Mouse (Mus musculus) G1E-ER4 (cell line): ENCODE measurements around the gene Ahnak. TPM values are rescaled to one million over a fixed set of nuclear protein-coding genes. Genes with fewer than 3 reads are reported as not detected.

Experiments
- GATA1 ChIP-seq: IDR thresholded peaks from one replicate; pipeline ENCODE4 v1.8.0; 2012; ENCODE audit warnings: low read length, inconsistent platforms
- polyA plus RNA-seq: library from polyadenylated mRNA; stranded (reverse); fragments of >175 nt; gene quantifications from 2 replicates; pipeline ENCODE4 v1.2.3, GENCODE M21; 2012

The Ahnak gene
- polyA plus RNA-seq, 1 experiment = 1.3 TPM

DNA sequence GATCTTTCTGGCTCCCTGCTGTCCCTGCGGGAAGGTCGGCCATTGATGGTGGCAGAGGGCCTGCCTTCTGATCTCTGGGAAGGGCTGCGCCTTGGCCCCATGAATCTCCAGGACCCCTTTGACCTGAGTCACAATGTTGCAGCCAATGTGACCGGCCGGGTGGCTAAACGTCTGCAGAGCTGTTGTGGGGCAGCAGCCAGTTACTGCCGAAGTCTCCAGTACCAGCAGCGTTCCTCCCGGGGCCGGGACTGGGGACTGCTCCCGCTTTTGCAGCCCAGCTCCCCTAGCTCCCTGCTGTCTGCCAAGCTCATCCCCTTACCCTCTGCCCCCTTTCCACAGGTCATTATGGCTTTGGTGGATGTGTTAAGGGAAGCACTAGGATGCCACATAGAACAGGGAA lies 24.0 kb upstream of the Ahnak start:
- no peak for TF ChIP-seq GATA1

GRCm38 (mm10) chr19:8965771-8966170 lies 23.3 kb upstream of the Ahnak start:
- TF ChIP-seq GATA1 = no peak

DNA sequence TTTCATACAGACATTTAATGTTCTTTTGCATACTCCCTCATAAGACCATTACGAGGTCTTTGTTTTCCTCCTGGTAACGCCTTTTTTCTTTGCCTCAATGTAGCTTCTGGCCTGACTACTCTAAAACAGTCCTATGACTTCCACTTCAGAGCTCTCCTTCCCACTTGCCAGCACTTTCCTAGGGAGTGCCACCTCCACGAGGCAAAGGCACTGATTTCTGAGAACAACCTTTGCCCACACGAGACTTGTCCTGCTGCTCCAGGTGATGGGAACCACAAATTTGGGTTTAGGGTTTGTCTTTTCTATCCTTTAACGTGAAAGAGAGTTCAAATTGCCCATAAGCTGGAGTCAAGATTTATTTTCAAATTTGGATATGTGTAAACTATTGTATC lies 22.9 kb upstream of the Ahnak start:
- no peak for TF ChIP-seq GATA1

- no peak for TF ChIP-seq GATA1
These were observed 22.3 kb upstream of the Ahnak start, which contains the start of gene Eef1g for GRCm38 (mm10) chr19:8966590-8967372. TSS of gene Eef1g (plus strand) at chr19:8967041.

GRCm38 (mm10) chr19:8967373-8967743 lies 21.7 kb upstream of the Ahnak start:
- no peak for TF ChIP-seq GATA1

DNA sequence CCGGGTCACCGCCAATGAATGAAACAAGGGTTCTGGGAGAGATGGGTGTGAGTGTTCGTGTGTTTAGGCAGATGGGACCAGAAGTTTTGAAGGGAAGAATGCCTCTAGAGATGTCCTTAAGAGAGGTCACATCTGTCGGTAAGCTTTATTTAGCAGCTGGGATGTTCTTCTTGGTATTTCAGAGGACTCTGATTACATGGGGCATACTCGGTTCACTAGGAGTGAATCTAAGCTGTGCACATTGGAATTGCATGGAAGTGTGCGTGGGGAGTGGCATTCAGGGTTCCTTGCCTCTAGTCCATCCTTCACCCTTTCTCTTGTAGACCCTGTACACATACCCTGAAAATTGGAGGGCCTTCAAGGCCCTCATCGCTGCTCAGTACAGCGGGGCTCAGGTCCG lies 21.2 kb upstream of the Ahnak start:
- TF ChIP-seq GATA1 = no peak

DNA sequence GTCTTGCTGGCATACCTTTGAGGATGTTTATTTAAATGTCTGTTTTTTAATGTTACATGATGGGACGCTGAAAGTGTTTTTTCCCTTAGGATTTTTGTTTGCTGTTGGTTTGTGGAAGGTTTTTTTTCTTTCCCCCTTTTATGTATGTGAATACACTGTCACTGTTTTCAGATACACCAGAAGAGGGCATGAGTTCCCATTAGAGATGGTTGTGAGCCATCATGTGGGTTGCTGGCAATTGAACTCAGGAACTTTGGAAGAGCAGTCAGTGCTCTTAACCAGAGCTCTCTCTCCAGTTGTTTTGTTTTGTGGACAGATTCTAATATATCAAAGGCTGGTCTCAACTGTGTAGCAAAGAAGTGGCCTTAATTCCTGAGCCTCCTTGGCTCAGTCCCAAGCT lies 14.4 kb upstream of the Ahnak start:
- TF ChIP-seq GATA1 = no peak

GRCm38 (mm10) chr19:8975491-8975890 lies 13.6 kb upstream of the Ahnak start:
- TF ChIP-seq GATA1 = no peak

DNA sequence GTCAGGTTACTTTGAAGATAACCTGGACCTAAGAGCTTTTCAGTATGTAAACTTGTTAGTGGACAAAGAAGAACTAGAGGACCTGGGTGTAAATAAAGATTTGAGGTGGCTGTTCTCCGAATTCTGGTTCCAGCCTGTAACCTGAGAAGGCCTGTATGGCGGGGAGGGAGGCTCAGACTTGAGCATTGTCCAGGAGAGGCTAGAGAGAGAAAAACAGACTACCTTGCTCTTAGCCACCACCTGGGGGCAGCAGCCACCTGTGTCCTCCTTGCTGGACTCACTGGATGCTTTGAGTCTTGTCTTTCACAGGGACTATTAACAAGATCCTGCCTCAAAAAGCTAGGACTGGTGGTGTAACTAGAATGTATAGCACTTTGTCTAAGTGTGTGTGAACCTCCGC lies 12.5 kb upstream of the Ahnak start:
- no peak for TF ChIP-seq GATA1

- no peak for TF ChIP-seq GATA1
These were observed 8.3 kb upstream of the Ahnak start for GRCm38 (mm10) chr19:8980771-8981170.

- TF ChIP-seq GATA1 = no peak
These were observed 7.5 kb upstream of the Ahnak start for GRCm38 (mm10) chr19:8981450-8982168.

DNA sequence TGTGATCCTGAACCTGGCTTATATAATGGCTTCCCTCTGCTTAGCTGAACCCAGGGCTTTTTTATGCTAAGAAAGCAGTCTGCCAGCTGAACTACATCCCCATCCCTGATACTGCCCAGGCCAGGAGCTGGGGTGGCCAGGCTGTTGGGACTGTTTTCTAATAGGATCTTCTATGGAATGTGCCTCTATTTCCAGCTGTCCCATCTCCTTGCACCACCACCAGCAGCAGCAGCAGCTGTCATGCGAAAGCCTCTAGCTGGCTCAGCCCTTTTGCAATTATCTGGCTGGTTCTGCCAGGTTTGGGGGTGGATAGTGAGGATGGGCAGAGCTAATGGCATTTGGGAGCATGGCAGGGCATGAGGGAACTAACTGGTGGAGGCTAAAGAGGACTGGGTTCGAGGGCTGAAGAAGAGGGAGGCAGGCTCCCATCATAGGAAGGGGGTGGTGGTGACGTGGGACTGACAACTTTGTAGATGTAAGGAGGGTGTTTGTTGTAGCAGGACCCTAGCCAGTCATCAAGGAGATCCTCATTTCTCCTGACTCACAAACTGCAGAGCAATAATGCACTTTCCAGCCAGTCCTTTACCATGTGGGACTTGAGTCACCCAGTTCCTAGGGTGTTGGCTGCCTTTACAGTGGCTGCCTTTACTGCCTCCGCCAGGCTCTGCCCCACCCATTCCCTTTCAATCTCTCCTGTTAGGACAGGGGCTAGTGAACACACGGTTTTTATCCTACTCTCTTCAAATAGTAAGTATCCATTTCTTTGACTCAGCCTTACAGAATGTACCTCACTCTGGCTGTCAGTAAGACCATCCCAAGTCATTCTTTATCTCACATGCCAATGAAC lies 6.6 kb upstream of the Ahnak start:
- TF ChIP-seq GATA1 = no peak

GRCm38 (mm10) chr19:8983150-8983650 lies 5.9 kb upstream of the Ahnak start:
- no peak for TF ChIP-seq GATA1

DNA sequence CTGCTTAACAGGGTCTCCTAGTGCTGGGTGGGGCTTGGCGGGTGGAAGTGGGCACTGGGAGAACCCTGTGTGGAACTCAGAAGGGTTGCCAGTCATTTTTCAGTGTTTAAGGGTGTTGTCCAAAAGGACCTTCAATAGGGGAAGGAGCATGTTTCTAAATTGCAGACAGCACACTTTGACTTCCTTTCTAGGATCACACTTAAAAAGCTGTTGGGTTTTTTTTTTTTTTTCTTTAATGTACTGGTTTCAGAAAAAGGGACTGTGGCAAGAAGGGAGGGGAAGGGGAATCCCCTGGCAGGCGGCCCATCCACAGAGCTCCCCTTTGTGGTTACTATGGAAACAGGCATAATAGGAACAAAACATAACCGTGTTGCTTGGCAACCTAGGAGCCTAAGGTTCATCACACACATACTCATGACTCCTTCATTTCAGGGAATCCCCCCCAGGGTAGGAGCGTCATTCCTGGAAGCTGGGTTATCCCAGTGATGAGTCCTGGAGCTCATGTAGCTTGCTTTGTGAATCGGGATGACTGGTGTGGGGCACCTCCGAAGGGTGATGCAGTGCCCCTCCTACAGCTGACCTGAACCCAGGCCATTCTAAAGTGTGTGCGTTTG lies 4.7 kb upstream of the Ahnak start:
- no peak for TF ChIP-seq GATA1

DNA sequence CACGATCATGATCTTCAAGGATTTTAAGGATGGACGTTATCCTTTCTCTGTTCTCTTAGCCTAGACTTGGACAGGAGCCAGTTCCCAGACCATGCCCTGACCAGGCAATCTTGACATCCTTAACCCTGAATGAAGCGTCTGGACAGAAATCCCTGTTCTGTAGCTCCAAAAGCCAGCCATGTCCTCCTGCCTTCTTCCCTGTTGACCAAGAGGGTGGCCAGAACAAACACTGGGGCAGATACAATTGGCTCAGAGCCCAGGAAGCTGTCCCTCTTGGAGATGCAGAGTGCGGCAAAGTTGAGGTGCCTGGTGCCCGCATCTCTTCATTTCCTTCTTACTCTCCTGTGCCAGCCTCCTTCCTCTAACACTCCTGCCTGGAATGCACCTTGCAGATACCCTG lies 3.2 kb upstream of the Ahnak start:
- no peak for TF ChIP-seq GATA1
